Mouse (Mus musculus) heart, adult 2 months (tissue): ENCODE data around the gene Schip1. TPM values are rescaled to one million over a fixed set of nuclear protein-coding genes. Genes with fewer than 3 reads are reported as not detected.

Source experiments
- DNase-seq, 2 experiments: peaks; one replicate each; pipeline ENCODE4 v3.0.0; 2021
- H3K27ac ChIP-seq: fragments of 200-600 bp; 2 replicates; pipeline ENCODE4 v1.8.1; 2022
- H3K27me3 ChIP-seq: fragments of 200-500 bp; 2 replicates; pipeline ENCODE4 v1.6.1; 2012; ENCODE audit warnings: mild to moderate bottlenecking, low read length, inconsistent platforms, mixed read lengths; ENCODE audit not compliant: control insufficient read depth, insufficient read depth
- H3K36me3 ChIP-seq: fragments of 200-500 bp; 2 replicates; pipeline ENCODE4 v1.6.1; 2012; ENCODE audit warnings: low read length, inconsistent platforms; ENCODE audit not compliant: control insufficient read depth, insufficient read depth
- H3K4me1 ChIP-seq: fragments of 200-500 bp; 2 replicates; pipeline ENCODE4 v1.6.1; 2011; ENCODE audit warnings: low read length; ENCODE audit not compliant: control insufficient read depth, insufficient read depth
- H3K4me3 ChIP-seq: fragments of 200-600 bp; 2 replicates; pipeline ENCODE4 v1.8.1; 2022
- H3K79me2 ChIP-seq: fragments of 200-500 bp; replicated peaks from 2 replicates; pipeline ENCODE4 v1.6.1; 2012; ENCODE audit warnings: mild to moderate bottlenecking, inconsistent platforms, low read length, moderate library complexity, mixed read lengths; ENCODE audit not compliant: control insufficient read depth, insufficient read depth
- H3K9ac ChIP-seq: fragments of 200-500 bp; 2 replicates; pipeline ENCODE4 v1.6.1; 2012; ENCODE audit warnings: low read depth, mild to moderate bottlenecking, control low read depth, inconsistent platforms, low read length, mixed read lengths
- CTCF ChIP-seq: fragments of 200-600 bp; IDR thresholded peaks from 2 replicates; pipeline ENCODE4 v1.8.1; 2022; ENCODE audit warnings: antibody characterized with exemption, mild to moderate bottlenecking, moderate library complexity
- EP300 ChIP-seq: fragments of 200-500 bp; IDR thresholded peaks from 2 replicates; pipeline ENCODE4 v1.6.1; 2011; ENCODE audit warnings: low read depth, low read length, control low read depth; ENCODE audit not compliant: insufficient read depth
- POLR2A ChIP-seq: fragments of 200-500 bp; IDR thresholded peaks from 2 replicates; pipeline ENCODE4 v1.6.1; 2011; ENCODE audit warnings: mild to moderate bottlenecking, low read depth, low read length, control low read depth; ENCODE audit not compliant: insufficient read depth
- WGBS: fragments of 180-500 bp; shearing (Covaris S2); methylation state at CpG from one replicate; pipeline ENCODE4 v1.1.7; 2018; 5-methylcytosine and 5-hydroxymethylcytosine counted together
- intact Hi-C: fragments of 180-260 bp; cut with DNase I; formaldehyde crosslinking; loops from one replicate; pipeline ENCODE4 v1.15.1; 2025
- polyA plus RNA-seq: library from polyadenylated mRNA; depleted of rRNA; stranded (reverse); fragments of >200 nt; gene quantifications from 2 replicates; pipeline ENCODE4 v1.2.3, GENCODE M21; 2012
- total RNA-seq, 2 experiments: library from RNA; stranded (reverse); gene quantifications; 2 replicates each; pipeline ENCODE4 v1.2.3; 2021

Gene Schip1
- total and polyA plus RNA-seq, 3 experiments, result 44.3 to 181 (median 163) TPM

DNA sequence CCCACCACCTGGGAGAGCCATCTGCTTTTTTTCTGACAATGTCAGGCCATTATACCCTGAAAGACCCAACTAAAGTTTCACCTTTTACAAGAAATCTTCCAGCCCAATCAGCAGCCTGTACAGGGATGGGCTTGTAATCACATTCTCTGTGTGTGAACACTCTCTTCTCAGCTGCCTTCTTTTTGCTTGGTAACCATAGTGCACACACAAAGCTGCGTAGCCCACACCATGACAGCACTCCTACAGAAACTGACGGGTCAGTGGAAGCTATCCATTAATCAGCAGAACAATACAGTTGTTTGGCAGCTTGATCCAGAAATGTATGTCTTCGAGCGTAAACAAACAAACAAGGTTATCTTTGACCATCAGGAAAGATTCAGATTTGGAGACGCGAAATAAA lies 205.6 kb downstream of the Schip1 start:
- no peak overlapping the region for H3K27ac ChIP-seq
- H3K79me2 ChIP-seq, result no peaks in the 10 kb centered on the region
- no peak for TF ChIP-seq POLR2A
- no peak for TF ChIP-seq EP300
- no peak for TF ChIP-seq CTCF
- H3K4me1 ChIP-seq, result no peaks in the 10 kb centered on the region
- intact Hi-C loops, result no loop called here
- no peak overlapping the region for H3K9ac ChIP-seq
- H3K4me3 ChIP-seq, result no peak overlapping the region
- H3K27me3 ChIP-seq, result no peaks in the 10 kb centered on the region
- 86% methylated on average over 6 of the region's 6 CpGs for WGBS
- no peak for DNase-seq
- no peaks in the 10 kb centered on the region for H3K36me3 ChIP-seq

DNA sequence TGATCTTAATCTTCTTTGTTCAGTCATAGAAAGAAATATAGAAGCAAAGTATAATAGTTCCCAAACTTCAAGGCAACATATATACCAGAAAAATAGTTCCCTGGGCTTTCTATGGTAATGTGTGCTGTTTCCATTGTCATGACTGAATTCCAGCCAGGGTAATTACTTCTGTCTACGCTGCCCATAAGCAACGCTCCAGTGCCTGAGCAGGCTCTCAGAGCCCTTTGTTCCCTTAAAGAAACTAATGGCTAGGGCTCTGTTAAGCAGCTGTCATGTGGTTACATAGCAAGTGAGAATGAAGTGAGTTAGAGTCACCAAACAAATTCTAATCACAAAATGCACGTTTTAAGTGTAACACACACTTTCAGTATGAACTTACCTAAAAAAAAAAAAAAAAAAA lies 206.9 kb downstream of the Schip1 start:
- intact Hi-C loops, result no loop called here
- no peak for DNase-seq
- TF ChIP-seq EP300, result no peak
- no peak for TF ChIP-seq CTCF
- TF ChIP-seq POLR2A, result no peak
- no peaks in the 10 kb centered on the region for H3K36me3 ChIP-seq
- H3K27me3 ChIP-seq, result no peaks in the 10 kb centered on the region
- H3K27ac ChIP-seq, result no peak overlapping the region
- H3K79me2 ChIP-seq, result no peaks in the 10 kb centered on the region
- no peak overlapping the region for H3K4me3 ChIP-seq
- H3K4me1 ChIP-seq, result no peaks in the 10 kb centered on the region
- WGBS, result 78% methylated on average over 3 of the region's 3 CpGs
- H3K9ac ChIP-seq, result no peak overlapping the region

DNA sequence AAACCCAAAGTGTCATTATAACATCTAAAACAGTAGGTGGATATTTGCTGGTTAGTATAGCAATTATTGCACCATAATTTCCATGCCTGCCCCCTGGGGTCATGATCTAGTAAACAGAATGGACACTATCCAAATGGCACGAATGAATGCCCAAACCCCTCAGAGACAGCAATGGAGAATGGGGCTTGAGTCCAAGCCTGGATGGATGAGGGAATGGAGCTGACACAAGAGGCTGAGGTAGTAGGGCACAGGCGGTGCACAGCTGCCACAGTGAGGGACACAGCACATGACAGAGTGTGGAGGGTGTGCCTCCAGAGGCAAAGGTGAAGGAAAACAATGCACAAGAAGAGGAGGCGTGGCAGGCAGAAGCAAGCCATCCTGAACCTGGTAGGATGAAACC lies 207.3 kb downstream of the Schip1 start:
- no peaks in the 10 kb centered on the region for H3K4me1 ChIP-seq
- TF ChIP-seq EP300 (no peak), POLR2A (no peak), CTCF (no peak)
- DNase-seq, result no peak
- H3K79me2 ChIP-seq, result no peaks in the 10 kb centered on the region
- intact Hi-C loops, result no loop called here
- H3K27ac ChIP-seq, result no peak overlapping the region
- H3K27me3 ChIP-seq, result no peaks in the 10 kb centered on the region
- no peak overlapping the region for H3K9ac ChIP-seq
- H3K4me3 ChIP-seq, result no peak overlapping the region
- no peaks in the 10 kb centered on the region for H3K36me3 ChIP-seq
- 80% methylated on average over 3 of the region's 3 CpGs for WGBS

DNA sequence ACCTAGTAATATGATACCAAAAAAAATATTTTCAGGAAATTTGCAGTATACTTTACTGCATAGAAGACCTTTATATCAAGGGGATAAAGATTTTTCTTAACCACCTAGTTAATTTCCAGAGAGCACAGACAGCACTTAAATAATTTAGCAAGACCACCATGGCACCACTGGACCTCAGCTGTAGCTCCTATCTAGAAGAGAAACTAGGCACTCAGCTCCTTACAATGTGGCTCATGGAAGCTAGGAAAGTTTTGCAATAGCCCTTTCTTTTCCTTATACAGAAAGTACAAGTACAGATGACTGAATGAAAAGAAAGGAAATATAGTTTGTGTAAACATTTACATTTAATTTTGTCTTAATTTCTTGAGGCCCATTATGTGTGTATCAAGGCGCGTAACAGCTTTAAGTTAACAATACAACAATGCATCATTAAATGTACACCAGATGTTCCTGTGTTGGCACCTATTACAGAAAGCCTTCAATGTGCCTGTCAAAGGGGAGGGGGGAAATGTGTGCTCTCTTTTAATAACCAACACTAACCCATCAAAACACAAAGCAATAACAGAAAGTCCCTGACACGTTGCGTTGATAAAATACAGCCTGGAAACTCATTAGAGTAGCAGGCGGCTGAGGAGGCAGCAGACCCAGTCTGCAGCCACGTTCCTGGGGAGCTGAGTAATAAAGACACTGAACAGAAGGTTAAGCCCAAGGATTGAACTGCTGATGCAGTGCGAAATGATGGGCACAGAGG lies 218.4 kb downstream of the Schip1 start:
- H3K4me3 ChIP-seq, result no peak overlapping the region
- H3K36me3 ChIP-seq, result no peaks in the 10 kb centered on the region
- H3K9ac ChIP-seq, result no peak overlapping the region
- no peak for DNase-seq
- intact Hi-C loops, result no loop called here
- no peak for TF ChIP-seq POLR2A
- no peak for TF ChIP-seq EP300
- no peak for TF ChIP-seq CTCF
- H3K4me1 ChIP-seq, result no peaks in the 10 kb centered on the region
- WGBS, result 64% methylated on average over 7 of the region's 7 CpGs
- H3K27ac ChIP-seq, result no peak overlapping the region
- H3K79me2 ChIP-seq, result no peaks in the 10 kb centered on the region
- no peaks in the 10 kb centered on the region for H3K27me3 ChIP-seq

DNA sequence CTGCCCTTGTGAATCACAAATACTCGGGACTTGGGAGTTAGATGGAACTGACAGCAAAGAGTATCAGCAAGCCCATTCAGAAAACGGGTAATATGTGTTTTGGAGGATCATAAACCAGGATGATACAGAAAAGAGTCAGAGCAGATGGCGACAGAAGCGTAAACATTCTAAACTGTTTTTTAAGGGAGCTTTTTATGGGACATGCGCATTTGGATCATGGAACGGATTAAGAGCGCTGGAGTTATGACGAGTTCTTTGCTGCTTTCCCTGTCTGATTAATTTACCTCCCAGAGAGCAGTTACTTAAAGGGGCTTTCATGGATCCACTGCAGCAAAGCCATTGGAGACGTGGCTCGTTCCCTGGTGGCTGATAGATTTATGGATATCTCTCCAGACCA lies 219.0 kb downstream of the Schip1 start:
- Histone ChIP-seq H3K4me3 (no peak overlapping the region), H3K27ac (no peak overlapping the region), H3K4me1 (no peaks in the 10 kb centered on the region), H3K36me3 (no peaks in the 10 kb centered on the region), H3K9ac (no peak overlapping the region), H3K27me3 (no peaks in the 10 kb centered on the region), H3K79me2 (no peaks in the 10 kb centered on the region)
- intact Hi-C loops, result no loop called here
- DNase-seq, result no peak
- WGBS, result 78% methylated on average over 10 of the region's 10 CpGs
- no peak for TF ChIP-seq CTCF
- no peak for TF ChIP-seq EP300
- no peak for TF ChIP-seq POLR2A

DNA sequence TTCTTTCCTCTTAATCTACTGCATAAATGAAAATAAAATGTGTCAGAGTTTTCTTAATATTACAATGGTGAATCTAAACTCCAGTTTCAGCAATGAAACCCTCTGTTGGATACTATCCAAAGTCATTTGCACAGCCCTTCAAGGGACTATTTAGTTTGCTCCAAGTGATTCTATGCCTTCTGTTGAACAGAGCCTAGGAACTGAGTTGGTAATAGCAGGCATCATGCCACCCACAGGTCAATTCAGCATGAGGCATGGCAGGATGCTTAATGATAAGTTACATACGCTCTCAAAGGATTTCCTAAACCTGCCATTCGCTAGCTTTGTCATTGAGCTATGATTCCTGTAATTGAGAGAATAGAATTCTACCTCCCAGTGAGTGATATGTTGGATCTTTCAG lies 219.9 kb downstream of the Schip1 start:
- intact Hi-C loops, result no loop called here
- Histone ChIP-seq H3K4me1 (no peaks in the 10 kb centered on the region), H3K4me3 (no peak overlapping the region), H3K9ac (no peak overlapping the region), H3K27ac (no peak overlapping the region), H3K36me3 (no peaks in the 10 kb centered on the region), H3K79me2 (no peaks in the 10 kb centered on the region), H3K27me3 (no peaks in the 10 kb centered on the region)
- no peak for DNase-seq
- WGBS, result 82% methylated on average over 2 of the region's 2 CpGs
- TF ChIP-seq POLR2A, result no peak
- no peak for TF ChIP-seq EP300
- TF ChIP-seq CTCF, result no peak
